Mouse (Mus musculus): ENCODE measurements around the gene Lgals1. TPM values are rescaled to one million over a fixed set of nuclear protein-coding genes. Genes with fewer than 3 reads are reported as not detected.

The Lgals1 gene
- total RNA-seq, 2 experiments from 2014 or later = 66.7 to 70.4 TPM

DNA sequence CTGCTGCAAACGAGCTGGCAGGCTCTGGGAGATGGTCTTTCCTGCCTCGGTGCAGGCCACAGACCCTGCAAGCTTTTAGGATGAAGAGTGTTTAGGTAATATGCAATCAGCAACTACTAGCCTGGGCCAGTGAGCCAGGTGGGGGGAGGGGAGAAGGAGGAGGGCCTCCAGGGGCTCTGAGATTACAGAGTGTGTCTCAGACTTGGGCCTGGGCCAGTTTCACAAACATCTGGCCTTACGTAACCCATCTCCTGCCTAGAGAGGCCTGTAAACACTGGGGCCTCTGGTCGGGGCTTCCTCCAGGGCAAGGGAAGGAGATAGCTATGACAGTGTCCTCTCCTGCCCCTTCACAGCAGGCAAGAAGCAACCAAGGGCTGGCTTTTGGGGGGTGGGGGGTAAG is 52.4 kb downstream of the Lgals1 start:
- no peak for ATAC-seq (replicated peaks; ENCODE audit: low FRiP score, poor library complexity, severe bottlenecking)

Other genes with a start within 250 kb of the Lgals1 start
- not detected in 2 replicates for gene Elfn2, start 208.0 kb upstream of the Lgals1 start, total RNA-seq (2015; ENCODE audit: low replicate concordance)
- gene Elfn2, start 208.0 kb upstream of the Lgals1 start, total RNA-seq (2017; ENCODE audit: low replicate concordance) = not detected in 2 replicates
- gene Mfng, start 153.2 kb upstream of the Lgals1 start, total RNA-seq (2015; ENCODE audit: low replicate concordance) = 1.7 and 1.8 TPM in 2 replicates
- 2.3 TPM in 1 of 2 replicates, not detected in the other for gene Mfng, start 153.2 kb upstream of the Lgals1 start, total RNA-seq (2017; ENCODE audit: low replicate concordance)
- 0.42 and 0.72 TPM in 2 replicates for gene Card10, start 123.7 kb upstream of the Lgals1 start, total RNA-seq (2015; ENCODE audit: low replicate concordance)
- not detected in 2 replicates for gene Card10, start 123.7 kb upstream of the Lgals1 start, total RNA-seq (2017; ENCODE audit: low replicate concordance)
- not detected in 2 replicates for gene Cdc42ep1, start 84.1 kb upstream of the Lgals1 start, total RNA-seq (2015; ENCODE audit: low replicate concordance)
- gene Cdc42ep1, start 84.1 kb upstream of the Lgals1 start, total RNA-seq (2017; ENCODE audit: low replicate concordance) = not detected in 2 replicates
- gene Lgals2, start 71.2 kb upstream of the Lgals1 start, total RNA-seq (2015; ENCODE audit: low replicate concordance) = not detected in 2 replicates
- gene Lgals2, start 71.2 kb upstream of the Lgals1 start, total RNA-seq (2017; ENCODE audit: low replicate concordance) = not detected in 2 replicates
- gene Gga1, start 49.5 kb upstream of the Lgals1 start, total RNA-seq (2015; ENCODE audit: low replicate concordance) = 22.0 and 25.2 TPM in 2 replicates
- 3.5 and 6.0 TPM in 2 replicates for gene Gga1, start 49.5 kb upstream of the Lgals1 start, total RNA-seq (2017; ENCODE audit: low replicate concordance)
- gene Gm49510, start 27.1 kb upstream of the Lgals1 start, total RNA-seq (2015; ENCODE audit: low replicate concordance) = 1.3 TPM in 1 of 2 replicates, not detected in the other
- not detected in 2 replicates for gene Gm49510, start 27.1 kb upstream of the Lgals1 start, total RNA-seq (2017; ENCODE audit: low replicate concordance)
- gene Sh3bp1, start 27.0 kb upstream of the Lgals1 start, total RNA-seq (2015; ENCODE audit: low replicate concordance) = 17.7 and 21.4 TPM in 2 replicates
- gene Sh3bp1, start 27.0 kb upstream of the Lgals1 start, total RNA-seq (2017; ENCODE audit: low replicate concordance) = 0.26 and 7.1 TPM in 2 replicates
- 0.72 and 2.1 TPM in 2 replicates for gene Pdxp, start 12.8 kb upstream of the Lgals1 start, total RNA-seq (2015; ENCODE audit: low replicate concordance)
- gene Pdxp, start 12.8 kb upstream of the Lgals1 start, total RNA-seq (2017; ENCODE audit: low replicate concordance) = 1.4 TPM in 1 of 2 replicates, not detected in the other
- 12.6 and 22.6 TPM in 2 replicates for gene Nol12, start 8.2 kb downstream of the Lgals1 start, total RNA-seq (2015; ENCODE audit: low replicate concordance)
- gene Nol12, start 8.2 kb downstream of the Lgals1 start, total RNA-seq (2017; ENCODE audit: low replicate concordance) = 6.8 and 11.2 TPM in 2 replicates
- 40.7 and 72.8 TPM in 2 replicates for gene Triobp, start 21.0 kb downstream of the Lgals1 start, total RNA-seq (2015; ENCODE audit: low replicate concordance)
- gene Triobp, start 21.0 kb downstream of the Lgals1 start, total RNA-seq (2017; ENCODE audit: low replicate concordance) = 46.2 and 61.3 TPM in 2 replicates
- 13.7 and 21.4 TPM in 2 replicates for gene H1f0, start 101.7 kb downstream of the Lgals1 start, total RNA-seq (2015; ENCODE audit: low replicate concordance)
- gene H1f0, start 101.7 kb downstream of the Lgals1 start, total RNA-seq (2017; ENCODE audit: low replicate concordance) = 16.7 and 19.7 TPM in 2 replicates
- not detected in 2 replicates for gene Galr3, start 115.2 kb downstream of the Lgals1 start, total RNA-seq (2015; ENCODE audit: low replicate concordance)
- gene Galr3, start 115.2 kb downstream of the Lgals1 start, total RNA-seq (2017; ENCODE audit: low replicate concordance) = not detected in 2 replicates
- 64.9 and 75.0 TPM in 2 replicates for gene Ankrd54, start 136.2 kb downstream of the Lgals1 start, total RNA-seq (2015; ENCODE audit: low replicate concordance)
- gene Ankrd54, start 136.2 kb downstream of the Lgals1 start, total RNA-seq (2017; ENCODE audit: low replicate concordance) = 37.3 and 66.5 TPM in 2 replicates
- gene Eif3l, start 148.5 kb downstream of the Lgals1 start, total RNA-seq (2015; ENCODE audit: low replicate concordance) = 50.1 and 69.2 TPM in 2 replicates
- 47.1 and 47.9 TPM in 2 replicates for gene Eif3l, start 148.5 kb downstream of the Lgals1 start, total RNA-seq (2017; ENCODE audit: low replicate concordance)
- 0.72 TPM in 1 of 2 replicates, not detected in the other for gene Micall1, start 182.2 kb downstream of the Lgals1 start, total RNA-seq (2015; ENCODE audit: low replicate concordance)
- gene Micall1, start 182.2 kb downstream of the Lgals1 start, total RNA-seq (2017; ENCODE audit: low replicate concordance) = 1.7 and 4.1 TPM in 2 replicates
- 15.1 and 32.7 TPM in 2 replicates for gene Polr2f, start 214.3 kb downstream of the Lgals1 start, total RNA-seq (2015; ENCODE audit: low replicate concordance)
- gene Polr2f, start 214.3 kb downstream of the Lgals1 start, total RNA-seq (2017; ENCODE audit: low replicate concordance) = 17.0 and 20.3 TPM in 2 replicates
- not detected in 2 replicates for gene 1700088E04Rik, start 214.5 kb downstream of the Lgals1 start, total RNA-seq (2015; ENCODE audit: low replicate concordance)
- gene 1700088E04Rik, start 214.5 kb downstream of the Lgals1 start, total RNA-seq (2017; ENCODE audit: low replicate concordance) = not detected in 2 replicates
- not detected in 2 replicates for gene Sox10, start 238.5 kb downstream of the Lgals1 start, total RNA-seq (2015; ENCODE audit: low replicate concordance)
- not detected in 2 replicates for gene Sox10, start 238.5 kb downstream of the Lgals1 start, total RNA-seq (2017; ENCODE audit: low replicate concordance)